Mouse (Mus musculus) heart, adult 2 months (tissue): ENCODE results near the gene Nudcd2. TPM values are rescaled to one million over a fixed set of nuclear protein-coding genes. Genes with fewer than 3 reads are reported as not detected.
A peak's percentile ranks its signal among the peaks of the same experiment; 100 is the strongest.

ENCODE experiments used
- DNase-seq, 2 experiments: peaks; one replicate each; pipeline ENCODE4 v3.0.0; 2021
- H3K27ac ChIP-seq: fragments of 200-600 bp; 2 replicates; pipeline ENCODE4 v1.8.1; 2022
- H3K27me3 ChIP-seq: fragments of 200-500 bp; 2 replicates; pipeline ENCODE4 v1.6.1; 2012; ENCODE audit warnings: mild to moderate bottlenecking, low read length, inconsistent platforms, mixed read lengths; ENCODE audit not compliant: control insufficient read depth, insufficient read depth
- H3K36me3 ChIP-seq: fragments of 200-500 bp; 2 replicates; pipeline ENCODE4 v1.6.1; 2012; ENCODE audit warnings: low read length, inconsistent platforms; ENCODE audit not compliant: control insufficient read depth, insufficient read depth
- H3K4me1 ChIP-seq: fragments of 200-500 bp; 2 replicates; pipeline ENCODE4 v1.6.1; 2011; ENCODE audit warnings: low read length; ENCODE audit not compliant: control insufficient read depth, insufficient read depth
- H3K4me3 ChIP-seq: fragments of 200-600 bp; 2 replicates; pipeline ENCODE4 v1.8.1; 2022
- H3K79me2 ChIP-seq: fragments of 200-500 bp; replicated peaks from 2 replicates; pipeline ENCODE4 v1.6.1; 2012; ENCODE audit warnings: mild to moderate bottlenecking, inconsistent platforms, low read length, moderate library complexity, mixed read lengths; ENCODE audit not compliant: control insufficient read depth, insufficient read depth
- H3K9ac ChIP-seq: fragments of 200-500 bp; 2 replicates; pipeline ENCODE4 v1.6.1; 2012; ENCODE audit warnings: low read depth, mild to moderate bottlenecking, control low read depth, inconsistent platforms, low read length, mixed read lengths
- CTCF ChIP-seq: fragments of 200-600 bp; IDR thresholded peaks from 2 replicates; pipeline ENCODE4 v1.8.1; 2022; ENCODE audit warnings: antibody characterized with exemption, mild to moderate bottlenecking, moderate library complexity
- EP300 ChIP-seq: fragments of 200-500 bp; IDR thresholded peaks from 2 replicates; pipeline ENCODE4 v1.6.1; 2011; ENCODE audit warnings: low read depth, low read length, control low read depth; ENCODE audit not compliant: insufficient read depth
- POLR2A ChIP-seq: fragments of 200-500 bp; IDR thresholded peaks from 2 replicates; pipeline ENCODE4 v1.6.1; 2011; ENCODE audit warnings: mild to moderate bottlenecking, low read depth, low read length, control low read depth; ENCODE audit not compliant: insufficient read depth
- WGBS: fragments of 180-500 bp; shearing (Covaris S2); methylation state at CpG from one replicate; pipeline ENCODE4 v1.1.7; 2018; 5-methylcytosine and 5-hydroxymethylcytosine counted together
- intact Hi-C: fragments of 180-260 bp; cut with DNase I; formaldehyde crosslinking; loops from one replicate; pipeline ENCODE4 v1.15.1; 2025
- polyA plus RNA-seq: library from polyadenylated mRNA; depleted of rRNA; stranded (reverse); fragments of >200 nt; gene quantifications from 2 replicates; pipeline ENCODE4 v1.2.3, GENCODE M21; 2012
- total RNA-seq, 2 experiments: library from RNA; stranded (reverse); gene quantifications; 2 replicates each; pipeline ENCODE4 v1.2.3; 2021

Nudcd2 gene
- total and polyA plus RNA-seq, 3 experiments, result 3.6 to 14.7 (median 14.4) TPM

- H3K27ac ChIP-seq, result no peak overlapping the region
- DNase-seq, result no peak
- intact Hi-C loops, result loop anchor here (2.0 kb wide), 1 partner anchor 22 kb away; the partner anchor contains the start of gene Ccng1
- peak overlapping the region; percentile 25; the same call in 1 of the 2 replicates for H3K4me3 ChIP-seq
- peaks cover 3% of the 10 kb centered on the region for H3K79me2 ChIP-seq
- TF ChIP-seq CTCF (no peak), EP300 (no peak), POLR2A (no peak)
- no peak overlapping the region for H3K9ac ChIP-seq
- H3K4me1 ChIP-seq, result peaks cover 1% of the 10 kb centered on the region
- WGBS, result under 1% methylated on average over 14 of the region's 14 CpGs
- peaks cover 2% of the 10 kb centered on the region for H3K36me3 ChIP-seq
- H3K27me3 ChIP-seq, result no peaks in the 10 kb centered on the region
Observed at GRCm38 (mm10) chr11:40732997-40733338, 499 bp upstream of the Nudcd2 start.

DNA sequence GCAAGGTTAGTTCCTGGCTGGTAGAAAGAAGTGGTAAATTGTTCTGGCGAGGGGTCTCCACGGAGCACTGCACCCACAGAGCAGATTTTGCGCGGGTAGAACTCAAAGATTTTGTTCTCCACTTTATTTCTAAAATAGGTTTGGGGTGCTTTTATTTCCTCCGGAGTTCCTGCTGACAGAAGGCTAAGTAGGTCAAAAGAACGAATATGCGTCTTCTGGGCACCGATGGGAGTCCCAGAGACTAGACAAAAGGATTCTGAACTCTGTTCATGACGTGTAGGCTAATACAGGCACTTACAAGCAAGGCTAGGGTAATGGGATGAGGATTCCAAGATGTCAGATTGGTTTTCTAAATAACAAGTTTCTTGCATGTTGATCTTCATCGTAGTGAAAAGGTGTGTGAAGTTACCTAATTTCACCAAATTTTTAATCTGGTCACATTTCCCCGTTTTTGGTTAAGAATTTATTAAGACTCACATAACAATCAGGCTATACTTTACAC is 835 bp downstream of the Nudcd2 start:
- peaks cover 4% of the 10 kb centered on the region for H3K36me3 ChIP-seq
- H3K27me3 ChIP-seq, result no peaks in the 10 kb centered on the region
- peaks cover 1% of the 10 kb centered on the region for H3K4me1 ChIP-seq
- peak overlapping the region; percentile 75 for H3K4me3 ChIP-seq
- WGBS, result 4% methylated on average over 11 of the region's 11 CpGs
- peak overlapping the region; percentile 88 for H3K9ac ChIP-seq
- no peak for TF ChIP-seq POLR2A
- no peak for TF ChIP-seq CTCF
- TF ChIP-seq EP300, result no peak
- H3K79me2 ChIP-seq, result peaks cover 3% of the 10 kb centered on the region
- peak overlapping the region; percentile 81 for H3K27ac ChIP-seq
- intact Hi-C loops, result loop anchor here (2.0 kb wide), 1 partner anchor 44 kb away; no protein-coding TSS in a partner anchor
- DNase-seq, result no peak

- WGBS, result 90% methylated on average over 3 of the region's 3 CpGs
- Histone ChIP-seq H3K27me3 (no peaks in the 10 kb centered on the region), H3K27ac (no peak overlapping the region), H3K9ac (no peak overlapping the region), H3K36me3 (peaks cover 4% of the 10 kb centered on the region), H3K79me2 (peaks cover 3% of the 10 kb centered on the region), H3K4me3 (no peak overlapping the region), H3K4me1 (peaks cover 1% of the 10 kb centered on the region)
- DNase-seq, result no peak
- intact Hi-C loops, result no loop called here
- no peak for TF ChIP-seq EP300
- no peak for TF ChIP-seq CTCF
- no peak for TF ChIP-seq POLR2A
Observed at GRCm38 (mm10) chr11:40737369-40737768, 3.9 kb downstream of the Nudcd2 start.

DNA sequence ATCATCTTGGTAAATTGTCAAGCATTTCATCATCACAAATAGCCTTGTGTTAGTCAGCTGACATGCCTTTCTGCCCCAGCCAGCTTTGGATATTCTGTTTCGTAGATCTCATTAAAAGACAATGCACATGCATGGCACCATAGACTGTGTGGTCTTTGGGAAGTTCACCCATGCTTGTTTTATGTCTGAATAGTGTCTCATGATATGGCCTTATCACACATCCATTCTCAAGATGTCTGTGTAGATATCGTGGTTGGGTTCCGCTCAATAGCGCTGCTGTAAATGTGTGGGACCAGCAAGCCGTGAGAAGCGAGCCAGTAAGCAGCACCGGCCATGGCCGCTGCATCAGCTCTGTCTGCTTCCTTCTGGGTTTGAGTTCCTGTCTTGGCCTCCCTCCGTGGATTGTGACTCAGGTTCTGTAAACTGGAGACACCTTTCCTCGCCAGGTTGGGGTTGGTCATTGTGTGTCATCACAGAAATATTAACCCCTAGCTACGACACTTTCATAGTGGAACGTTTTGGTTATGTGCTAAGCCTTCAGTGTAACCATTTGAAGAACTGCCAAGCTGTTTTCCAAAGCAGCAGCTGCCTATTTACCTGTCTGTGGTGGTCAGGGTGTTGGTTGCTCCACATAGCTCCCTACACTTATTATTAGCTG is 8.3 kb downstream of the Nudcd2 start:
- intact Hi-C loops, result no loop called here
- Histone ChIP-seq H3K36me3 (peaks cover 1% of the 10 kb centered on the region; the same call in 1 of the 2 replicates), H3K9ac (no peak overlapping the region), H3K4me3 (no peak overlapping the region), H3K4me1 (no peaks in the 10 kb centered on the region), H3K79me2 (no peaks in the 10 kb centered on the region), H3K27ac (no peak overlapping the region), H3K27me3 (no peaks in the 10 kb centered on the region)
- DNase-seq, result no peak
- WGBS, result 90% methylated on average over 12 of the region's 12 CpGs
- no peak for TF ChIP-seq EP300
- no peak for TF ChIP-seq CTCF
- TF ChIP-seq POLR2A, result no peak

DNA sequence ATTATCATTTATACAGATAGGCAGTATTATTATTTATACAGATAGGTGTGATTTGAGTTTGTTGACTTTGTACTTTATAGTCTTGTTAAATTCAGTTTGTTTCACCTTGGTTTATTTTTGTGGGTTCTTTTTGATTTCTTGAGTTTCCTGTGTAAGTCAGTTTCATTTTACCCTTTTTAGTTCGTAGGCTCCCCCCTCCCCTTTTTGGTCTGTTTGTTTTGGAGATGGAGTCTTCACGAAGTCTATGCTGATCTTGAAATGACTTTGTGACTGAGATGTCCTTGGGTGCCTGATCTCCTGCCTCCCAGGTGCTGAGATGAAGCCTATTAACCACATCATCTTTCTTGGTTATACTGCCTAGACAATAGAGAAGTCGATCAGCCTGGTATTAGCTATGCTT is 10.9 kb downstream of the Nudcd2 start:
- no peaks in the 10 kb centered on the region for H3K79me2 ChIP-seq
- no peak overlapping the region for H3K27ac ChIP-seq
- no peak overlapping the region for H3K9ac ChIP-seq
- no peak for DNase-seq
- no peak for TF ChIP-seq EP300
- TF ChIP-seq CTCF, result no peak
- no peak for TF ChIP-seq POLR2A
- H3K27me3 ChIP-seq, result no peaks in the 10 kb centered on the region
- H3K4me3 ChIP-seq, result no peak overlapping the region
- H3K4me1 ChIP-seq, result peaks cover 2% of the 10 kb centered on the region; the same call in 1 of the 2 replicates
- intact Hi-C loops, result no loop called here
- H3K36me3 ChIP-seq, result no peaks in the 10 kb centered on the region; the same call in 1 of the 2 replicates
- WGBS, result 73% methylated on average over 3 of the region's 3 CpGs

DNA sequence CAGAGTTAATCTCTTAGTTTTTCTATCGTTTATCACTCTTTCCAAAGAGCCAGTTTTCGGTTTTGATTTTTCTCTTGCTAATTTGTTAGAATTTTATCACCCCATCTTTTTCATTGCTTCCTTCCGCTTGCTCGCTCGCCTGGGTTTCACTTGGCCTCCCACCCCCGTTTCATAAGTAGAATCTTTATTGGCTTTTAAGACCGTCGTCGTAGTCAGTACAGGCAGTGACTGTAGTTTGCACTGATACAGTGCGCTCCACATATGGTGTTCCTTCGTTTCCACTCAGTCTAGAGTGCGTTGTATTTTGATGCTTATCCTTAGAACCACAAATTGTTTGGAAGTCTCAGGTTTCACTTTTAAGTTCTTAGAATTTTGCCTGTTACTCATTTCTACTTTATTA is 12.9 kb downstream of the Nudcd2 start:
- no peaks in the 10 kb centered on the region for H3K79me2 ChIP-seq
- DNase-seq, result no peak
- intact Hi-C loops, result no loop called here
- no peak overlapping the region for H3K4me3 ChIP-seq
- no peak for TF ChIP-seq CTCF
- no peak for TF ChIP-seq POLR2A
- no peak for TF ChIP-seq EP300
- 90% methylated on average over 12 of the region's 12 CpGs for WGBS
- no peak overlapping the region for H3K9ac ChIP-seq
- H3K27me3 ChIP-seq, result no peaks in the 10 kb centered on the region
- H3K36me3 ChIP-seq, result peaks cover 13% of the 10 kb centered on the region
- H3K27ac ChIP-seq, result no peak overlapping the region
- H3K4me1 ChIP-seq, result peaks cover 2% of the 10 kb centered on the region; the same call in 1 of the 2 replicates
